Mouse (Mus musculus): ENCODE measurements around the gene Olfr1048. TPM values are rescaled to one million over a fixed set of nuclear protein-coding genes. Genes with fewer than 3 reads are reported as not detected.
"Not testable (repeated sequence)": the region's sequence is repeated elsewhere in the genome, so short reads cannot be mapped to it uniquely, and the experiment has no call there.

The Olfr1048 gene
- not detected in 2 replicates for polyA plus RNA-seq (2015; fragmentation: Nextera tagmentation; extraction: Ambion mirVana)

- H3K27ac ChIP-seq: no peak within 1 kb of the TSS
- H3K9me3 ChIP-seq: no peaks in the 10 kb centered on the region
- H3K36me3 ChIP-seq: no peaks in the 10 kb centered on the region
- H3K4me3 ChIP-seq: no peak within 1 kb of the TSS
- H3K4me1 ChIP-seq: no peaks in the 10 kb centered on the region
- no peaks in the 10 kb centered on the region for H3K27me3 ChIP-seq
- ATAC-seq (ENCODE audit: insufficient number of reproducible peaks, low FRiP score, low TSS enrichment, low read depth): no peak
- H3K9ac ChIP-seq: no peak within 1 kb of the TSS
- no peak within 1 kb of the TSS for H3K4me2 ChIP-seq
These were observed at the start of gene Olfr1048 for GRCm38 (mm10) chr2:86240189-86240588. TSS of gene Olfr1048 (minus strand) at chr2:86240289.

DNA sequence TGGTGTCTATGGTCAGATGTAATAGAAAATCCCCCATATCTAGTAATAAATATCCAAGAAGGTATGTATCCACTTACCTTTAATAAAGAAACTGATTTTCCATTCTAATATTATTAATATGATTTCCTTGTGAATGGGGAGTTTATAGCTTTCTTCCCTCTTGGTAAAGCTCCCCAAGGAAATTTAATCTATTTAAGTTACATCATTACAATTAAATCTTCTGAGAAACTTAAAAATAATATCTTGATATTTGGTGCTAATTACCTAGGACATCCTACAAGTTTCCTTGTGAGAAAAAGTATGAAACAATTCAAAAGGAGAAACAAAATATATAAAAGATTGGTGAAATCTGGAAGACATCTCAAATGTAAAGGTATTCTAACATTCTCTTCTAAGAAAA is 38.9 kb upstream of the Olfr1048 start, which contains the start of gene Olfr1051:
TSS of gene Olfr1051 (minus strand) at position 101 of the 400 bp plus-strand sequence.
- not testable (repeated sequence) for H3K4me2 ChIP-seq; H3K27me3 ChIP-seq; H3K27ac ChIP-seq; H3K9ac ChIP-seq; H3K36me3 ChIP-seq; H3K4me1 ChIP-seq; H3K9me3 ChIP-seq; ATAC-seq (ENCODE audit: insufficient number of reproducible peaks, low FRiP score, low TSS enrichment, low read depth); H3K4me3 ChIP-seq

DNA sequence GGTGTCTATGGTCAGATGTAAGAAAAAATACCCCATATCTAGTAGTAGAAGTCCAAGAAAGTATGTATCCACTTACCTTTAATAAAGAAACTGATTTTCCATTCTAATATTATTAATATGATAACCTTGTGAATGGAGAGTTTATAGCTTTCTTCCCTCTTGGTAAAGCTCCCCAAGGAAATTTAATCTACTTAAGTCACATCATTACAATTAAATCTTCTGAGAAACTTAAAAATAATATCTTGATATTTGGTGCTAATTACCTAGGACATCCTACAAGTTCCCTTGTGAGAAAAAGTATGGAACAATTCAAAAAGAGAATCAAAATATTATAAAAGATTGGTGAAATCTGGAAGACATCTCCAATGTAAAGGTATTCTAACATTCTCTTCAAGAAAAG is 18.1 kb upstream of the Olfr1048 start, which contains the start of gene Olfr1049:
TSS of gene Olfr1049 (minus strand) at position 101 of the 400 bp plus-strand sequence.
- not testable (repeated sequence) for H3K4me3 ChIP-seq; H3K4me1 ChIP-seq; H3K27me3 ChIP-seq; H3K4me2 ChIP-seq; H3K36me3 ChIP-seq; H3K27ac ChIP-seq; H3K9ac ChIP-seq; H3K9me3 ChIP-seq; ATAC-seq (ENCODE audit: insufficient number of reproducible peaks, low FRiP score, low TSS enrichment, low read depth)

GRCm38 (mm10) chr2:86231301-86231700 is 8.8 kb downstream of the Olfr1048 start, which contains the start of gene Olfr1047:
TSS of gene Olfr1047 (minus strand) at chr2:86231401.
- Histone ChIP-seq H3K9ac (no peak within 1 kb of the TSS), H3K27ac (no peak within 1 kb of the TSS), H3K4me2 (no peak within 1 kb of the TSS), H3K4me1 (no peaks in the 10 kb centered on the region), H3K9me3 (no peaks in the 10 kb centered on the region), H3K27me3 (no peaks in the 10 kb centered on the region), H3K36me3 (no peaks in the 10 kb centered on the region), H3K4me3 (no peak within 1 kb of the TSS)
- ATAC-seq (ENCODE audit: insufficient number of reproducible peaks, low FRiP score, low TSS enrichment, low read depth): no peak
- WGBS: 90% methylated on average over 1 of the region's 1 CpGs

DNA sequence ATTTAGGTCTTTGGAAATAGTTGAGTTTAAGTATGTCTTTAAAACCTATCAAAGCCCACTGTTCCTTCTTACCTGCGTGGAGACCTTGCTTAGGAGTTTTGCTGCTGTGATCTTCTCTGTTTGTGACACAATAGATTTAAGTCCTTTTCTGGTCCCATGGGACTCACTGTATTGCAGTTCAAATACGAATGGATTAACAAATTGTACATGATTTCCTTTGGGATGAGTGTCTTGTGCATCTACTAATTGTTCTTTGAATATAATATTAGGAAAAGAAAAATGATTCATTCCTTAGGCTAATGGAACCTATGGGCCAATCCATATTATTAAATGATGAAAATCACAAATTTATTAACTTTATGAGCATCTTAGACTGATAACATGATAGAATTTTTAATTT is 20.9 kb downstream of the Olfr1048 start, which contains the start of gene Olfr1046:
TSS of gene Olfr1046 (minus strand) at position 101 of the 400 bp plus-strand sequence.
- Histone ChIP-seq H3K9ac (no peak within 1 kb of the TSS), H3K36me3 (no peaks in the 10 kb centered on the region), H3K27ac (no peak within 1 kb of the TSS), H3K4me3 (no peak within 1 kb of the TSS), H3K4me2 (no peak within 1 kb of the TSS), H3K4me1 (no peaks in the 10 kb centered on the region), H3K9me3 (no peaks in the 10 kb centered on the region), H3K27me3 (no peaks in the 10 kb centered on the region)
- ATAC-seq (ENCODE audit: insufficient number of reproducible peaks, low FRiP score, low TSS enrichment, low read depth): no peak
- WGBS: 57% methylated on average over 2 of the region's 2 CpGs

DNA sequence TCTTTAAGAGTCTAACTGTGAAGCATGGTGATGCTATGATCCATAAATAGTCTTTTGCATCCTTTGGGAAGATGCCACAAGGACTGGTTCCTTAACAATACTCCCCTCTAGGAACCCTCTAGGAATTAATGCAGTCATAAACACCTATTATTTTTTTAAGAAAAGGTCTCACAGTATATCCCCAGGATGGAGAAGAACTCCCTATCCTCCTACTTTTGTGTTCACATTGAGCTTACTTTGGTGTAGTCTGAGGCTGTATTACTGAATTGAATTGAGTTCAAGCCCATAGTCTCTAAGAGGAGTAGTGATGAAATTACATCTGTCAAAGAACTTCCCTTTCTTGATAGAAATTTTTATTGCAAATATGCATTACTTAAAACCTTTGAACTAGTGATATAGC is 37.2 kb downstream of the Olfr1048 start, which contains the start of gene Olfr1045:
TSS of gene Olfr1045 (minus strand) at position 101 of the 400 bp plus-strand sequence.
- Histone ChIP-seq H3K4me3 (no peak within 1 kb of the TSS), H3K27me3 (no peaks in the 10 kb centered on the region), H3K27ac (no peak within 1 kb of the TSS), H3K9me3 (no peaks in the 10 kb centered on the region), H3K36me3 (no peaks in the 10 kb centered on the region), H3K4me1 (no peaks in the 10 kb centered on the region), H3K9ac (no peak within 1 kb of the TSS), H3K4me2 (no peak within 1 kb of the TSS)
- ATAC-seq (ENCODE audit: insufficient number of reproducible peaks, low FRiP score, low TSS enrichment, low read depth): no peak

- H3K4me1 ChIP-seq: no peaks in the 10 kb centered on the region
- 22% methylated on average over 1 of the region's 1 CpGs for WGBS
- no peaks in the 10 kb centered on the region for H3K9me3 ChIP-seq
- H3K9ac ChIP-seq: no peak overlapping the region
- H3K36me3 ChIP-seq: no peaks in the 10 kb centered on the region
- no peak overlapping the region for H3K4me3 ChIP-seq
- H3K4me2 ChIP-seq: no peak overlapping the region
- no peak overlapping the region for H3K27ac ChIP-seq
- ATAC-seq (ENCODE audit: insufficient number of reproducible peaks, low FRiP score, low TSS enrichment, low read depth): no peak
- no peaks in the 10 kb centered on the region for H3K27me3 ChIP-seq
These were observed 44.2 kb downstream of the Olfr1048 start for GRCm38 (mm10) chr2:86195863-86196262.

DNA sequence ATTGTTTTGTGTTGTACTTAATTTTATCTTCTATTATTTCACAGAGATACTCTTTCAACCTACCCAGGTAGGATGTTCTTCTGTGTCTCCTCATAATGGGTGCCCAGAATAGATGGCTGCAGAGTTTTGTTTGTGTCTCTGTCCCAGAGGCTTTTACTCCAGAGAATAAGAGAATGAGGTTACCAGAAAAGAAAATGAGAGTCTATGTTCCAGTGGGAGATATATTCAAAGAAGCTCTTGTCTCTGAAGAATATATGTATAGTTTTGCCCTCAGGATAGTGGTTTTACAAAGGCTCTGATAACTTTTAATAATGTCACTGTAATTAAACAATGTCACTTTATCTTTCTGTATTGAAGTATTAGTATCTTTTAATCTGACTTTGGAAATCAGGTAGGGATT is 54.5 kb downstream of the Olfr1048 start, which contains the start of gene Olfr52:
TSS of gene Olfr52 (minus strand) at position 101 of the 400 bp plus-strand sequence.
- Histone ChIP-seq H3K9ac (no peak within 1 kb of the TSS), H3K9me3 (no peaks in the 10 kb centered on the region), H3K36me3 (no peaks in the 10 kb centered on the region), H3K4me2 (no peak within 1 kb of the TSS), H3K27ac (no peak within 1 kb of the TSS), H3K27me3 (no peaks in the 10 kb centered on the region), H3K4me3 (no peak within 1 kb of the TSS), H3K4me1 (no peaks in the 10 kb centered on the region)
- ATAC-seq (ENCODE audit: insufficient number of reproducible peaks, low FRiP score, low TSS enrichment, low read depth): no peak

Other genes starting within 250 kb of the Olfr1048 start
- not detected in 2 replicates for gene Olfr1031, start 250.0 kb downstream of the Olfr1048 start, polyA plus RNA-seq (2015; fragmentation: Nextera tagmentation; extraction: Ambion mirVana)
- gene Olfr1032, start 234.7 kb downstream of the Olfr1048 start, polyA plus RNA-seq (2015; fragmentation: Nextera tagmentation; extraction: Ambion mirVana): not detected in 2 replicates
- gene Olfr1033, start 219.7 kb downstream of the Olfr1048 start, polyA plus RNA-seq (2015; fragmentation: Nextera tagmentation; extraction: Ambion mirVana): 1.6 TPM in 2 replicates
- 0.04 TPM in 1 of 2 replicates, not detected in the other for gene Olfr1034, start 194.4 kb downstream of the Olfr1048 start, polyA plus RNA-seq (2015; fragmentation: Nextera tagmentation; extraction: Ambion mirVana)
- gene Olfr1036, start 166.3 kb downstream of the Olfr1048 start, polyA plus RNA-seq (2015; fragmentation: Nextera tagmentation; extraction: Ambion mirVana): not detected in 2 replicates
- gene Olfr1037, start 152.9 kb downstream of the Olfr1048 start, polyA plus RNA-seq (2015; fragmentation: Nextera tagmentation; extraction: Ambion mirVana): not detected in 2 replicates
- not detected in 2 replicates for gene Olfr1039, start 104.4 kb downstream of the Olfr1048 start, polyA plus RNA-seq (2015; fragmentation: Nextera tagmentation; extraction: Ambion mirVana)
- not detected in 2 replicates for gene Olfr1040, start 93.6 kb downstream of the Olfr1048 start, polyA plus RNA-seq (2015; fragmentation: Nextera tagmentation; extraction: Ambion mirVana)
- not detected in 2 replicates for gene Olfr1042, start 78.5 kb downstream of the Olfr1048 start, polyA plus RNA-seq (2015; fragmentation: Nextera tagmentation; extraction: Ambion mirVana)
- gene Olfr1043, start 72.8 kb downstream of the Olfr1048 start, polyA plus RNA-seq (2015; fragmentation: Nextera tagmentation; extraction: Ambion mirVana): not detected in 2 replicates
- gene Olfr1044, start 62.5 kb downstream of the Olfr1048 start, polyA plus RNA-seq (2015; fragmentation: Nextera tagmentation; extraction: Ambion mirVana): not detected in 2 replicates
- not detected in 2 replicates for gene Olfr52, start 54.6 kb downstream of the Olfr1048 start, polyA plus RNA-seq (2015; fragmentation: Nextera tagmentation; extraction: Ambion mirVana)
- gene Olfr1045, start 37.3 kb downstream of the Olfr1048 start, polyA plus RNA-seq (2015; fragmentation: Nextera tagmentation; extraction: Ambion mirVana): not detected in 2 replicates
- not detected in 2 replicates for gene Olfr1046, start 21.0 kb downstream of the Olfr1048 start, polyA plus RNA-seq (2015; fragmentation: Nextera tagmentation; extraction: Ambion mirVana)
- gene Olfr1047, start 8.9 kb downstream of the Olfr1048 start, polyA plus RNA-seq (2015; fragmentation: Nextera tagmentation; extraction: Ambion mirVana): not detected in 2 replicates
- not detected in 2 replicates for gene Olfr1049, start 18.0 kb upstream of the Olfr1048 start, polyA plus RNA-seq (2015; fragmentation: Nextera tagmentation; extraction: Ambion mirVana)
- gene Olfr1051, start 38.8 kb upstream of the Olfr1048 start, polyA plus RNA-seq (2015; fragmentation: Nextera tagmentation; extraction: Ambion mirVana): not detected in 2 replicates
- not detected in 2 replicates for gene Olfr1052, start 52.2 kb upstream of the Olfr1048 start, polyA plus RNA-seq (2015; fragmentation: Nextera tagmentation; extraction: Ambion mirVana)
- gene Olfr1053, start 75.0 kb upstream of the Olfr1048 start, polyA plus RNA-seq (2015; fragmentation: Nextera tagmentation; extraction: Ambion mirVana): not detected in 2 replicates
- not detected in 2 replicates for gene Olfr1054, start 95.1 kb upstream of the Olfr1048 start, polyA plus RNA-seq (2015; fragmentation: Nextera tagmentation; extraction: Ambion mirVana)
- gene Olfr1055, start 110.0 kb upstream of the Olfr1048 start, polyA plus RNA-seq (2015; fragmentation: Nextera tagmentation; extraction: Ambion mirVana): not detected in 2 replicates
- gene Olfr1056, start 122.2 kb upstream of the Olfr1048 start, polyA plus RNA-seq (2015; fragmentation: Nextera tagmentation; extraction: Ambion mirVana): not detected in 2 replicates
- not detected in 2 replicates for gene Olfr1057, start 138.1 kb upstream of the Olfr1048 start, polyA plus RNA-seq (2015; fragmentation: Nextera tagmentation; extraction: Ambion mirVana)
- gene Olfr1058, start 148.3 kb upstream of the Olfr1048 start, polyA plus RNA-seq (2015; fragmentation: Nextera tagmentation; extraction: Ambion mirVana): not detected in 2 replicates
- gene Olfr1061, start 173.8 kb upstream of the Olfr1048 start, polyA plus RNA-seq (2015; fragmentation: Nextera tagmentation; extraction: Ambion mirVana): not detected in 2 replicates
- gene Olfr1062, start 186.5 kb upstream of the Olfr1048 start, polyA plus RNA-seq (2015; fragmentation: Nextera tagmentation; extraction: Ambion mirVana): not detected in 2 replicates
- not detected in 2 replicates for gene Olfr1065, start 210.3 kb upstream of the Olfr1048 start, polyA plus RNA-seq (2015; fragmentation: Nextera tagmentation; extraction: Ambion mirVana)
- gene Olfr1066, start 216.0 kb upstream of the Olfr1048 start, polyA plus RNA-seq (2015; fragmentation: Nextera tagmentation; extraction: Ambion mirVana): not detected in 2 replicates
- gene Olfr228, start 247.1 kb upstream of the Olfr1048 start, polyA plus RNA-seq (2015; fragmentation: Nextera tagmentation; extraction: Ambion mirVana): not detected in 2 replicates